Mouse (Mus musculus) cortical plate, adult 2 months (tissue): ENCODE data around the gene Alkal2. TPM values are rescaled to one million over a fixed set of nuclear protein-coding genes. Genes with fewer than 3 reads are reported as not detected.

Source experiments
- H3K27ac ChIP-seq: fragments of 200-500 bp; 2 replicates; pipeline ENCODE4 v1.5.1; 2012; ENCODE audit warnings: low read length, control low read depth, inconsistent platforms; ENCODE audit not compliant: insufficient read depth
- H3K4me1 ChIP-seq: fragments of 200-500 bp; 2 replicates; pipeline ENCODE4 v1.6.1; 2011; ENCODE audit warnings: low read length; ENCODE audit not compliant: control insufficient read depth, insufficient read depth
- H3K4me3 ChIP-seq: fragments of 200-500 bp; 2 replicates; pipeline ENCODE4 v1.5.1; 2011; ENCODE audit warnings: mild to moderate bottlenecking, low read length, control low read depth; ENCODE audit not compliant: insufficient read depth
- CTCF ChIP-seq: fragments of 200-500 bp; IDR thresholded peaks from 2 replicates; pipeline ENCODE4 v1.5.1; 2011; ENCODE audit warnings: mild to moderate bottlenecking, control low read depth, low read length; ENCODE audit not compliant: insufficient read depth; ENCODE audit errors: extremely low read depth
- POLR2A ChIP-seq: fragments of 200-500 bp; IDR thresholded peaks from 2 replicates; pipeline ENCODE4 v1.6.1; 2011; ENCODE audit warnings: mild to moderate bottlenecking, low read length, control low read depth; ENCODE audit not compliant: insufficient read depth; ENCODE audit errors: extremely low read depth
- polyA plus RNA-seq: library from polyadenylated mRNA; depleted of rRNA; stranded (reverse); fragments of >200 nt; gene quantifications from 2 replicates; pipeline ENCODE4 v1.2.3, GENCODE M21; 2012; rRNA removed

The Alkal2 gene
- 1.1 and 1.3 TPM in 2 replicates for polyA plus RNA-seq

- no peak within 1 kb of the TSS for H3K27ac ChIP-seq
- H3K4me3 ChIP-seq, result peak within 1 kb of the TSS; percentile 38
- H3K4me1 ChIP-seq, result no peaks in the 10 kb centered on the region
- TF ChIP-seq POLR2A (no peak), CTCF (no peak)
Observed at GRCm38 (mm10) chr12:30883986-30884621, at the start of gene Alkal2. Gene Alkal2, plus strand, starts transcription at chr12:30884322.

GRCm38 (mm10) chr12:30848521-30848920 lies 35.6 kb upstream of the Alkal2 start:
- TF ChIP-seq POLR2A (no peak), CTCF (no peak)
- no peak overlapping the region for H3K4me3 ChIP-seq

DNA sequence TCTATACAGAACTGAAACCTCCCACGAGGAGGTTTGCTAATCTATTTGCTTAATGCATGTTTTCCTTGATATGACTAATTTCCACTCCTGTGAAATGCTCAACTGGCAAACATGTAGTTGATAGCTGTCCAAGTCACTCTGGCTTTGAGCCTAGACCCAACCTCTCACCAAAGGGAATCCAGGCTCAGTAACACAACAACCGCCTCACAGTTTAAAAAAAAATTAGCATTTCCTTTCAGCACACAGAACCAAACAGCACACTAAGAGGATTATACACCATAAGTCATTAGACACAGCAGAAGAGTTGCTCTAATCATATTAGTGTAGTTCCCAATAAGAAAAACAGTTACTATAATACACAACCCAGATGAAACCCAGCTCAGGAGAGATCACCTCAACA lies 33.2 kb upstream of the Alkal2 start:
- H3K4me1 ChIP-seq, result no peaks in the 10 kb centered on the region
- H3K4me3 ChIP-seq, result no peak overlapping the region
- no peak overlapping the region for H3K27ac ChIP-seq
- TF ChIP-seq POLR2A (no peak), CTCF (no peak)

More at GRCm38 (mm10) chr12:30848521-30848920, 35.6 kb upstream of the Alkal2 start:
- no peak overlapping the region for H3K27ac ChIP-seq
- H3K4me1 ChIP-seq, result no peaks in the 10 kb centered on the region

DNA sequence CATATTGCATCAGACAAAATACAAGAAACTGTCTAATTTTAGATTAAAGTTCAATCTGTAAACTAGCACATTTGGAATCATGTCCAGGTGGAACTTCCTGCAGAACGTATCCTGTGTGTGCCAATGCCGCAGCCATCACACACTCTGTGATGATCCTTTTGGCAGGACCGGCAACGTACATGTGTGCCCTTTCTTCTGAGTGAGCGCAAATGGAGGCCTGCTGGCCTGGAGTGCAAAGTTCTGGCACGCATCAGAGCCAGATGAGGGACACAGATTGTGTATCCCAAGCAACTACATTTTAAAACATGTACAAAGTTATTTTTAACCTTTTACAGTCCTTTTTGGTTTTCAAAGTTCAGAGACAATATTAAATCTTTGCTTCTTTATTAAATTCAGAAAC lies 32.3 kb upstream of the Alkal2 start:
- TF ChIP-seq POLR2A (no peak), CTCF (no peak)
- H3K4me1 ChIP-seq, result no peaks in the 10 kb centered on the region
- no peak overlapping the region for H3K4me3 ChIP-seq
- no peak overlapping the region for H3K27ac ChIP-seq

DNA sequence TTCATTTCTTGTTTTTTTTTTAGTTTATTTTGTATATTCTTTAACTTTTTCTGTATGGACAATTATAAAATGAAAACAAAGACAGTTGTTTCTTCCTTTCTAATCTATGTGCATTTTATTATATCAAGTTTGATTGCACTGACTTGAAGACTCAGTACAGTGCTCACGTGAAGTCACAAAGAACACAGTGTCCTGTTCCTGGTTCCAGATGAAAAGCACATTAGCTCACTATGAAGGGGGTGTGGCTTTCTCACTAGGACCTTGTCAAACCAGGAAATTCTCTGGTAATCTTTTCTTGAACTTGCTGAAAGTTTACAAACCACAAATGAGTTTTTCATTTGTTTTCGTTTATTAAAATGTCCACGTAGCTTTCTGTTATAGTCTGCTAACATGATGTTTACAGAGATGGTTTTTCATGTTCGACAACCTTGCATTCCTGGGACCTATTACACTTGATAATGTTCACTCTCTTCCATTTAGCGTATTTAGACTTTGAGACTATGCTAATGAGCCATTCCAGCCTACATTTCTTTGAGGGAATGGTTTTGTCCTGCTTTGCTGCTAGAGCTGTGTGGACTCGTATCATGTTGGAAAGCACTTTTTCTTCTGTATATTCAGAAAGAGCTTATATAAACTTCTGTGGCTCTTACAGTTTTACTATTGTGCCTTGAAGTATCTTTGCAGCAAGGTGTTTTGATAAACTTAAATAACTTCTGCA lies 28.5 kb upstream of the Alkal2 start:
- Histone ChIP-seq H3K4me1 (no peaks in the 10 kb centered on the region), H3K4me3 (no peak overlapping the region), H3K27ac (no peak overlapping the region)
- no peak for TF ChIP-seq POLR2A
- no peak for TF ChIP-seq CTCF

- no peak overlapping the region for H3K4me3 ChIP-seq
- TF ChIP-seq POLR2A (no peak), CTCF (no peak)
- no peak overlapping the region for H3K27ac ChIP-seq
- H3K4me1 ChIP-seq, result no peaks in the 10 kb centered on the region
Observed at GRCm38 (mm10) chr12:30856172-30856571, 27.9 kb upstream of the Alkal2 start.

- Histone ChIP-seq H3K4me3 (no peak overlapping the region), H3K27ac (no peak overlapping the region), H3K4me1 (no peaks in the 10 kb centered on the region)
- TF ChIP-seq CTCF, result no peak
- no peak for TF ChIP-seq POLR2A
Observed at GRCm38 (mm10) chr12:30864347-30864746, 19.8 kb upstream of the Alkal2 start.

DNA sequence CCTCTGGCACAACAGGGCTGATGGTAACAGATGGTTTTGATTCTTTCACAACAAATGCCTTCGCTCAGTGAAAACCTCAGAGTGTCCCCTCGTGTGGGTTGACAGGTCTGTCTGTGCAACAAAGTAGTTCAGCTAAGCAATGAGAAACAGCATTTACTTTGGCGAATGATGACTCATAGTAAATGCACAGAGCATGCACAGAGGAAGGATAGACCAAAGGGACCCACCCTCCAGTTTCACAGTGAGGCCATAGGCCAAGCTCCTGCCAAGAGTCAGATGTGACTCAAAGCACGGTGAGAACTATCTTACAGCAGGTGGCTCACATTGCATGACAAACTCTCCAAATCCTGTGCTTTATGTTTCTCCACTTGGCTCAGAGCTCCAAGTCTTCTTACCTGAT lies 18.3 kb upstream of the Alkal2 start:
- TF ChIP-seq POLR2A (no peak), CTCF (no peak)
- Histone ChIP-seq H3K4me3 (no peak overlapping the region), H3K27ac (no peak overlapping the region), H3K4me1 (no peaks in the 10 kb centered on the region)

GRCm38 (mm10) chr12:30879447-30879846 lies 4.7 kb upstream of the Alkal2 start:
- H3K27ac ChIP-seq, result no peak overlapping the region
- TF ChIP-seq CTCF, result no peak
- no peak for TF ChIP-seq POLR2A
- H3K4me1 ChIP-seq, result no peaks in the 10 kb centered on the region
- no peak overlapping the region for H3K4me3 ChIP-seq

DNA sequence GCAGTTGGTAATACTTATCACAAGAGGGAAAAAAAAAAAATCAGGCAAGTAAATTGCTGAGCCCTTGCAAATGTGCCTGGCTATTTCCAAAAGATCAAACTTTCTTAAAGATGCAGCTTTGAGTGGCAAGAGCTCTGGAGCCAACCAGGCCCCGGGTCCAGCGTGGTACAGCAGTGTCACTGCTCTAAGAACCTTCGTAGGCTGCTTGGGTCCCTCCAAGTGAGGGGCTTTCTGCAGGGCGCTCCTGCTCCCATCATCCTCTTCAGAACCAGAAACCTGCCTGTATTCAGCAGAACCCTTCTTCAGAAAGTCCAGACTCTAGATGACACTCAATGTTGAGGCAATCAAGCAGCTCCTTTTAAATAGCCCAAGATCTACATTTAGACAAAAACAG lies 533 bp upstream of the Alkal2 start:
- Histone ChIP-seq H3K4me1 (no peaks in the 10 kb centered on the region), H3K4me3 (peak overlapping the region; percentile 38), H3K27ac (no peak overlapping the region)
- no peak for TF ChIP-seq CTCF
- TF ChIP-seq POLR2A, result no peak

DNA sequence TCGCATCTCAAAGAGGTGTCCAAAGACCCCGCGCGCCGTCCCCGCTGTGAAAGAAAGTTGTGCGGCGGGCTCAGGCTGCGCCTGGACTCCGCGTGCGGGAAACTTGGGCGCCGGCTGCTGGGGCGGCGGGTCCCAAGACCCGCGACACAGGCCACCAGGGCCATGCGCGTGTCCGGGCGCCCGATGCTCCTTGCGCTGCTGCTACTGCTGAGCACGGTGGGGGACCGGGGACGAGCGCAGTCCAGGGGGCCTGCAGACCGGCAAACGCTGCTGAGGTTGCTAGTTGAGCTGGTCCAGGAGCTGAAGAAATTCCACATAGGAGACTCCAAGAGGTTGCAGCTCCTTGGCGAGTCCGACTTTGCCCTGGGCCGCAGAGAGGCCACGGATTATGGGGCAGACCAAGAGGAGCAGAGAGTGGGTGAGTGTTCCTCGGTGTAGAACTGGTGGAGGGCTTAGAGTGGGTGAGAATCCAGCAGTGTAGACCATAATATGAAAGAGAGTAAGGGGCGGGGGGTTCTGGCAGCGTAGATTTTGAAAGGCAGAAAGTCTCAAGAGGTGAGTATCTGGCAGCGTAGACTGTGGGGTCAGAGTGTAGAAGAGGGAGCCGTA lies 604 bp downstream of the Alkal2 start:
- no peak for TF ChIP-seq CTCF
- TF ChIP-seq POLR2A, result no peak
- H3K4me1 ChIP-seq, result no peaks in the 10 kb centered on the region
- peak overlapping the region; percentile 38 for H3K4me3 ChIP-seq
- H3K27ac ChIP-seq, result no peak overlapping the region
